Mouse (Mus musculus): ENCODE results near the gene Tiam2. TPM values are rescaled to one million over a fixed set of nuclear protein-coding genes. Genes with fewer than 3 reads are reported as not detected.

Tiam2 gene
- polyA plus RNA-seq, 1 experiment from 2014 or later, result 12.0 TPM

- H3K4me2 ChIP-seq (replicated peaks), result no peak overlapping the region
- H3K4me3 ChIP-seq, result no peak overlapping the region
- H3K9me3 ChIP-seq (replicated peaks), result no peaks in the 10 kb centered on the region
- ATAC-seq (ENCODE audit: low FRiP score), result no peak
- H3K27me3 ChIP-seq, result no peaks in the 10 kb centered on the region; the same call in 1 of the 2 replicates
- no peak overlapping the region for H3K9ac ChIP-seq
- 79% methylated on average over 4 of the region's 4 CpGs for WGBS
- no peaks in the 10 kb centered on the region for H3K36me3 ChIP-seq
- peaks cover 6% of the 10 kb centered on the region; the same call in 1 of the 2 replicates for H3K4me1 ChIP-seq
- H3K27ac ChIP-seq, result no peak overlapping the region
These were observed 10.8 kb upstream of the Tiam2 start for GRCm38 (mm10) chr17:3315581-3315980.

GRCm38 (mm10) chr17:3326903-3327279 lies 518 bp downstream of the Tiam2 start:
- Histone ChIP-seq H3K36me3 (no peaks in the 10 kb centered on the region), H3K27ac (no peak overlapping the region), H3K27me3 (peaks cover 38% of the 10 kb centered on the region), H3K9me3 (replicated peaks) (no peaks in the 10 kb centered on the region), H3K4me3 (peak overlapping the region; percentile 52), H3K9ac (peak overlapping the region; percentile 64), H3K4me2 (replicated peaks) (peak overlapping the region; percentile 79), H3K4me1 (peaks cover 16% of the 10 kb centered on the region)
- ATAC-seq (ENCODE audit: low FRiP score), result peak; percentile 30; the same call in 1 of the 2 replicates
- WGBS, result under 1% methylated on average over 25 of the region's 25 CpGs

GRCm38 (mm10) chr17:3327335-3327734 lies 962 bp downstream of the Tiam2 start:
- H3K4me1 ChIP-seq, result peaks cover 16% of the 10 kb centered on the region
- peak overlapping the region; percentile 79 for H3K4me2 ChIP-seq (replicated peaks)
- H3K4me3 ChIP-seq, result peak overlapping the region; percentile 52
- H3K9me3 ChIP-seq (replicated peaks), result no peaks in the 10 kb centered on the region
- no peaks in the 10 kb centered on the region for H3K36me3 ChIP-seq
- no peak for ATAC-seq (ENCODE audit: low FRiP score)
- H3K9ac ChIP-seq, result no peak overlapping the region
- 6% methylated on average over 14 of the region's 14 CpGs for WGBS
- no peak overlapping the region for H3K27ac ChIP-seq
- peaks cover 38% of the 10 kb centered on the region for H3K27me3 ChIP-seq

- Histone ChIP-seq H3K9ac (no peak overlapping the region), H3K4me1 (peaks cover 16% of the 10 kb centered on the region), H3K36me3 (no peaks in the 10 kb centered on the region), H3K27ac (no peak overlapping the region), H3K4me3 (no peak overlapping the region), H3K9me3 (replicated peaks) (no peaks in the 10 kb centered on the region), H3K27me3 (peaks cover 38% of the 10 kb centered on the region), H3K4me2 (replicated peaks) (no peak overlapping the region)
- WGBS, result 78% methylated on average over 4 of the region's 4 CpGs
- no peak for ATAC-seq (ENCODE audit: low FRiP score)
These were observed 2.4 kb downstream of the Tiam2 start for GRCm38 (mm10) chr17:3328820-3329219.

GRCm38 (mm10) chr17:3329429-3329828 lies 3.1 kb downstream of the Tiam2 start:
- WGBS, result 92% methylated on average over 4 of the region's 4 CpGs
- H3K27me3 ChIP-seq, result peaks cover 38% of the 10 kb centered on the region
- no peak for ATAC-seq (ENCODE audit: low FRiP score)
- no peaks in the 10 kb centered on the region for H3K9me3 ChIP-seq (replicated peaks)
- peaks cover 16% of the 10 kb centered on the region for H3K4me1 ChIP-seq
- no peak overlapping the region for H3K9ac ChIP-seq
- no peaks in the 10 kb centered on the region for H3K36me3 ChIP-seq
- no peak overlapping the region for H3K4me2 ChIP-seq (replicated peaks)
- no peak overlapping the region for H3K4me3 ChIP-seq
- no peak overlapping the region for H3K27ac ChIP-seq

- no peak overlapping the region for H3K4me3 ChIP-seq
- peaks cover 19% of the 10 kb centered on the region for H3K27me3 ChIP-seq
- WGBS, result 71% methylated on average over 7 of the region's 7 CpGs
- peak overlapping the region; percentile 55; the same call in 1 of the 2 replicates for H3K27ac ChIP-seq
- H3K4me2 ChIP-seq (replicated peaks), result no peak overlapping the region
- no peaks in the 10 kb centered on the region for H3K9me3 ChIP-seq (replicated peaks)
- no peak for ATAC-seq (ENCODE audit: low FRiP score)
- no peaks in the 10 kb centered on the region for H3K36me3 ChIP-seq
- H3K9ac ChIP-seq, result no peak overlapping the region
- peaks cover 7% of the 10 kb centered on the region for H3K4me1 ChIP-seq
These were observed 5.5 kb downstream of the Tiam2 start for GRCm38 (mm10) chr17:3331721-3332461.

- Histone ChIP-seq H3K27ac (no peak overlapping the region), H3K9me3 (replicated peaks) (no peaks in the 10 kb centered on the region), H3K4me3 (no peak overlapping the region), H3K9ac (no peak overlapping the region), H3K4me1 (peaks cover 15% of the 10 kb centered on the region), H3K27me3 (no peaks in the 10 kb centered on the region), H3K4me2 (replicated peaks) (no peak overlapping the region), H3K36me3 (no peaks in the 10 kb centered on the region)
- ATAC-seq (ENCODE audit: low FRiP score), result no peak
- 84% methylated on average over 7 of the region's 7 CpGs for WGBS
These were observed 9.9 kb downstream of the Tiam2 start for GRCm38 (mm10) chr17:3336161-3336739.

- H3K9me3 ChIP-seq (replicated peaks), result no peaks in the 10 kb centered on the region
- no peaks in the 10 kb centered on the region for H3K36me3 ChIP-seq
- no peak overlapping the region for H3K4me3 ChIP-seq
- peaks cover 15% of the 10 kb centered on the region for H3K4me1 ChIP-seq
- no peaks in the 10 kb centered on the region for H3K27me3 ChIP-seq
- 80% methylated on average over 7 of the region's 7 CpGs for WGBS
- H3K4me2 ChIP-seq (replicated peaks), result no peak overlapping the region
- H3K9ac ChIP-seq, result no peak overlapping the region
- ATAC-seq (ENCODE audit: low FRiP score), result no peak
- no peak overlapping the region for H3K27ac ChIP-seq
These were observed 10.6 kb downstream of the Tiam2 start for GRCm38 (mm10) chr17:3336887-3337524.

- Histone ChIP-seq H3K36me3 (no peaks in the 10 kb centered on the region), H3K4me3 (no peak overlapping the region), H3K4me2 (replicated peaks) (no peak overlapping the region), H3K27me3 (no peaks in the 10 kb centered on the region), H3K9ac (no peak overlapping the region), H3K27ac (no peak overlapping the region), H3K4me1 (peaks cover 15% of the 10 kb centered on the region), H3K9me3 (replicated peaks) (no peaks in the 10 kb centered on the region)
- WGBS, result 75% methylated on average over 4 of the region's 4 CpGs
- no peak for ATAC-seq (ENCODE audit: low FRiP score)
These were observed 11.1 kb downstream of the Tiam2 start for GRCm38 (mm10) chr17:3337525-3337888.

- Histone ChIP-seq H3K4me2 (replicated peaks) (no peak overlapping the region), H3K9me3 (replicated peaks) (no peaks in the 10 kb centered on the region), H3K4me1 (peaks cover 15% of the 10 kb centered on the region), H3K27ac (0 out of 2 replicates have a peak overlapping the region, but pooled peaks have one; percentile 12), H3K9ac (no peak overlapping the region), H3K27me3 (no peaks in the 10 kb centered on the region), H3K4me3 (no peak overlapping the region), H3K36me3 (no peaks in the 10 kb centered on the region)
- WGBS, result 45% methylated on average over 7 of the region's 7 CpGs
- ATAC-seq (ENCODE audit: low FRiP score), result peak; percentile 95
These were observed 12.4 kb downstream of the Tiam2 start for GRCm38 (mm10) chr17:3338821-3339220.

GRCm38 (mm10) chr17:3344872-3345271 lies 18.5 kb downstream of the Tiam2 start:
- Histone ChIP-seq H3K4me2 (replicated peaks) (no peak overlapping the region), H3K4me1 (peaks cover 8% of the 10 kb centered on the region; the same call in 1 of the 2 replicates), H3K36me3 (no peaks in the 10 kb centered on the region), H3K4me3 (no peak overlapping the region), H3K27me3 (no peaks in the 10 kb centered on the region), H3K9ac (no peak overlapping the region), H3K9me3 (replicated peaks) (no peaks in the 10 kb centered on the region), H3K27ac (peak overlapping the region; percentile 30; the same call in 1 of the 2 replicates)
- WGBS, result 66% methylated on average over 7 of the region's 7 CpGs
- no peak for ATAC-seq (ENCODE audit: low FRiP score)

GRCm38 (mm10) chr17:3345276-3345885 lies 19.0 kb downstream of the Tiam2 start:
- H3K9ac ChIP-seq, result no peak overlapping the region
- no peak overlapping the region for H3K4me3 ChIP-seq
- no peaks in the 10 kb centered on the region for H3K27me3 ChIP-seq
- no peak for ATAC-seq (ENCODE audit: low FRiP score)
- H3K9me3 ChIP-seq (replicated peaks), result no peaks in the 10 kb centered on the region
- 71% methylated on average over 12 of the region's 12 CpGs for WGBS
- no peak overlapping the region for H3K4me2 ChIP-seq (replicated peaks)
- H3K27ac ChIP-seq, result peak overlapping the region; percentile 30; the same call in 1 of the 2 replicates
- H3K36me3 ChIP-seq, result no peaks in the 10 kb centered on the region
- peaks cover 8% of the 10 kb centered on the region; the same call in 1 of the 2 replicates for H3K4me1 ChIP-seq
